Mouse (Mus musculus) frontal cortex, postnatal 36 days (tissue): ENCODE measurements at regions not wholly inside any gene's neighbourhood (a gene's known extent, or its start where the extent isn't known, plus 50 kb on each side); places are given as distances from the start of the nearest gene placed in this dataset.

Experiments
- DNase-seq, 2 experiments: peaks; one replicate each; pipeline ENCODE4 v3.0.0; 2022; ENCODE audit warnings: low spot score in 2 of 2

GRCm38 (mm10) chr14:47795062-47795461 is 146.8 kb downstream of the Ktn1 start:
- no peak for DNase-seq

GRCm38 (mm10) chr14:47798203-47798602 is 150.0 kb downstream of the Ktn1 start:
- DNase-seq, result no peak

- no peak for DNase-seq
Measured at GRCm38 (mm10) chr14:47799564-47799963, 151.3 kb downstream of the Ktn1 start.

- DNase-seq, result no peak
Measured at GRCm38 (mm10) chr14:47805202-47805601, 157.0 kb downstream of the Ktn1 start.

- no peak for DNase-seq
Measured at GRCm38 (mm10) chr14:47805771-47806535, 157.7 kb downstream of the Ktn1 start.

- no peak for DNase-seq
Measured at GRCm38 (mm10) chr14:47808097-47808910, 160.1 kb downstream of the Ktn1 start.

- no peak for DNase-seq
Measured at GRCm38 (mm10) chr14:47818224-47818623, 170.0 kb downstream of the Ktn1 start.

- DNase-seq, result no peak
Measured at GRCm38 (mm10) chr14:47818641-47819040, 170.4 kb downstream of the Ktn1 start.

- DNase-seq, result no peak
Measured at GRCm38 (mm10) chr14:47820571-47821143, 172.4 kb downstream of the Ktn1 start.

GRCm38 (mm10) chr14:47823182-47823581 is 174.9 kb downstream of the Ktn1 start:
- no peak for DNase-seq

GRCm38 (mm10) chr14:47823696-47824095 is 175.4 kb downstream of the Ktn1 start:
- no peak for DNase-seq

- DNase-seq, result no peak
Measured at GRCm38 (mm10) chr14:47825446-47825956, 177.3 kb downstream of the Ktn1 start.

- DNase-seq, result no peak
Measured at GRCm38 (mm10) chr14:47826545-47826944, 178.3 kb downstream of the Ktn1 start.

GRCm38 (mm10) chr14:47827623-47828022 is 179.4 kb downstream of the Ktn1 start:
- DNase-seq, result no peak

GRCm38 (mm10) chr14:47833696-47834095 is 185.4 kb downstream of the Ktn1 start:
- DNase-seq, result no peak

- no peak for DNase-seq
Measured at GRCm38 (mm10) chr14:47835408-47835807, 187.2 kb downstream of the Ktn1 start.

GRCm38 (mm10) chr14:47839493-47840215 is 191.4 kb downstream of the Ktn1 start:
- DNase-seq, result no peak

- DNase-seq, result no peak
Measured at GRCm38 (mm10) chr14:47844366-47844765, 196.1 kb downstream of the Ktn1 start.

GRCm38 (mm10) chr14:47848861-47849260 is 200.6 kb downstream of the Ktn1 start:
- no peak for DNase-seq

- no peak for DNase-seq
Measured at GRCm38 (mm10) chr14:47856280-47856765, 208.1 kb downstream of the Ktn1 start.

GRCm38 (mm10) chr14:47857271-47857670 is 209.0 kb downstream of the Ktn1 start:
- no peak for DNase-seq
